Mouse (Mus musculus) lung, postnatal 0 days (tissue): Measurements from ENCODE around the gene Ciz1. TPM values are rescaled to one million over a fixed set of nuclear protein-coding genes. Genes with fewer than 3 reads are reported as not detected.

Experiments used
- ATAC-seq: fragments of 200-750 bp; cut with Nextera tagmentation; 2 replicates; pipeline ENCODE4 v1.8.0; 2017; ENCODE audit warnings: moderate library complexity
- DNase-seq: peaks from one replicate; pipeline ENCODE4 v3.0.0-alpha.2; 2016; ENCODE audit warnings: low spot score
- H3K27ac ChIP-seq: fragments of 300-500 bp; sonication (generic); 2 replicates; pipeline ENCODE4 v1.5.1; 2014; ENCODE audit warnings: antibody characterized with exemption, mild to moderate bottlenecking, low read length, mixed read lengths
- H3K27me3 ChIP-seq: fragments of 300-500 bp; sonication (generic); replicated peaks from 2 replicates; pipeline ENCODE4 v1.6.1; 2014; ENCODE audit warnings: low read length, mixed read lengths; ENCODE audit not compliant: insufficient read depth
- H3K36me3 ChIP-seq: fragments of 300-500 bp; sonication (generic); 2 replicates; pipeline ENCODE4 v1.6.1; 2014; ENCODE audit warnings: low read length, mixed read lengths; ENCODE audit not compliant: insufficient read depth
- H3K4me1 ChIP-seq: fragments of 300-500 bp; sonication (generic); 2 replicates; pipeline ENCODE4 v1.6.1; 2014; ENCODE audit warnings: antibody characterized with exemption, low read depth, low read length, mixed read lengths; ENCODE audit not compliant: insufficient read depth
- H3K4me2 ChIP-seq: fragments of 300-500 bp; sonication (generic); replicated peaks from 2 replicates; pipeline ENCODE4 v1.6.1; 2014; ENCODE audit warnings: low read depth, mild to moderate bottlenecking, low read length, moderate library complexity, mixed read lengths
- H3K4me3 ChIP-seq: fragments of 300-500 bp; sonication (generic); 2 replicates; pipeline ENCODE4 v1.5.1; 2014; ENCODE audit warnings: low read depth, low read length
- H3K9ac ChIP-seq: fragments of 300-500 bp; sonication (generic); replicated peaks from 2 replicates; pipeline ENCODE4 v1.6.1; 2014; ENCODE audit warnings: low read depth, mild to moderate bottlenecking
- H3K9me3 ChIP-seq: fragments of 300-500 bp; sonication (generic); 2 replicates; pipeline ENCODE4 v1.6.1; 2016; ENCODE audit warnings: low read length, mixed read lengths
- CTCF ChIP-seq: IDR thresholded peaks from 2 replicates; pipeline ENCODE4 v1.5.1; 2016; ENCODE audit warnings: antibody characterized with exemption, mild to moderate bottlenecking
- EP300 ChIP-seq: IDR thresholded peaks from 2 replicates; pipeline ENCODE4 v1.6.1; 2016; ENCODE audit warnings: antibody characterized with exemption, mild to moderate bottlenecking, control low read depth
- whole genome bisulfite sequencing: fragments of 180-500 bp; shearing (Covaris S2); extraction: QIAGEN DNeasy Blood & Tissue Kit; methylation state at CpG from one replicate; pipeline ENCODE4 v1.1.7; 2014; 5-methylcytosine and 5-hydroxymethylcytosine counted together
- polyA plus RNA-seq: library from polyadenylated mRNA; unstranded; fragments of >200 nt; fragmentation: Nextera tagmentation; extraction: Ambion mirVana; gene quantifications from 2 replicates; pipeline ENCODE4 v1.2.1, GENCODE M21; 2015

The Ciz1 gene
- 20.1 and 20.4 TPM in 2 replicates for polyA plus RNA-seq

GRCm38 (mm10) chr2:32352151-32353006 lies at the start of gene Ciz1:
Ciz1 (plus strand) TSS chr2:32352327.
- ATAC-seq (peak; percentile 20; the same call in 1 of the 2 replicates), DNase-seq (peak; percentile 31)
- H3K36me3 ChIP-seq, result no peaks in the 10 kb centered on the region
- H3K9ac ChIP-seq, result peak within 1 kb of the TSS; percentile 27; the same call in 1 of the 2 replicates
- H3K9me3 ChIP-seq, result no peaks in the 10 kb centered on the region
- H3K4me2 ChIP-seq, result peak within 1 kb of the TSS; percentile 85
- no peaks in the 10 kb centered on the region for H3K4me1 ChIP-seq
- 0 out of 2 replicates have a peak, but pooled peaks cover 4% of the 10 kb centered on the region for H3K27me3 ChIP-seq
- WGBS, result 3% methylated on average over 23 of the region's 52 CpGs
- peak within 1 kb of the TSS; percentile 52 for H3K4me3 ChIP-seq
- TF ChIP-seq EP300 (no peak), CTCF (no peak)
- H3K27ac ChIP-seq, result no peak within 1 kb of the TSS

DNA sequence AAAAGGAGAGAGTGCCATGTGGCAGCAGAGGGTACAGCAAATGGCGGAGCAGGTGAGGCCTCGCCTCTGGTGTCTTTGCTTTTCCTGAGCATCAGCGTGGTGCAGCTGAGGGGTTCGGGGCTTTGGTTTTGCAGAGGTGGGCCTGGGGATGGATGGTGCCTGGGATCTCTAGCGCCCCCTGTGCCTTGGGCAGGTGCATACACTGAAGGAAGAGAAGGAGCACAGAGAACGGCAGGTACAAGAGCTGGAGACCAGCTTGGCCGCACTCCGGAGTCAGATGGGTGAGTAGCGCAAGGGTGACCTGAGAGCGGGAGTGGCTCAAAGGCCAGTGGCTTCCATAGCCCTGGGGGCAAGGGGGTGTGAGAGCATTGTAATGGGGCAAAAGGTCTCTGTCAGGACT lies 49.2 kb upstream of the Ciz1 start:
- no peaks in the 10 kb centered on the region for H3K9me3 ChIP-seq
- no peak overlapping the region for H3K4me2 ChIP-seq
- no peaks in the 10 kb centered on the region for H3K27me3 ChIP-seq
- no peaks in the 10 kb centered on the region for H3K4me1 ChIP-seq
- no peak overlapping the region for H3K4me3 ChIP-seq
- H3K36me3 ChIP-seq, result peaks cover 72% of the 10 kb centered on the region
- ATAC-seq (no peak), DNase-seq (no peak)
- TF ChIP-seq EP300 (no peak), CTCF (peak; percentile 43)
- no peak overlapping the region for H3K27ac ChIP-seq
- H3K9ac ChIP-seq, result no peak overlapping the region
- 92% methylated on average over 10 of the region's 10 CpGs for WGBS

DNA sequence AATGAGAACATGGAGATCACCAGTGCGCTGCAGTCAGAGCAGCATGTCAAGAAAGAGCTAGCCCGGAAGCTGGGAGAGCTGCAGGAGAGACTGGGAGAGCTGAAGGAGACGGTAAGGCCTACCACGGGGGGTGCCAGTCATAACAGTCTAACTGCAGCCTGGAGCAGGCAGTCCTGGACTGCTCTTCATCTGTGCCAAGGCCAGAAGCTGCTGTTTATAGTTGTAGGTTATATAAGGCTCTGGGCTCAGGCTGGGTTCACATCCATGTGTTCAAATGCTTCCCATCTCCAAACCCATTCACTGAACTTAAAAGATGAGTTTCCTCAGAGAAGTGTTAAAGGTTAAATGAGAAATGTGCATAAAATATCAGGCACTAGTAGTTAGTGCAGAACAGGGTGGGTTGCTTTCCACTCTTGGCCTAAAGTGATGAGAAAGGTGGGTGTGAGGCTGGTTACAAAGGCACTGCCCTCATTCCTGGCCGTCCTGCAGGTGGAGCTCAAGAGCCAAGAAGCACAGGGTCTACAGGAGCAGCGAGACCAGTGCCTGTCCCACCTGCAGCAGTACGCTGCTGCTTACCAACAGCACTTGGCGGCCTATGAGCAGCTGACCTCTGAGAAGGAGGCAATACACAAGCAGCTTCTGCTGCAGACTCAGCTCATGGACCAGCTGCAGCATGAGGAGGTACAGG lies 47.8 kb upstream of the Ciz1 start:
- Histone ChIP-seq H3K9me3 (no peaks in the 10 kb centered on the region), H3K4me3 (no peak overlapping the region), H3K27ac (no peak overlapping the region), H3K9ac (no peak overlapping the region), H3K36me3 (peaks cover 60% of the 10 kb centered on the region), H3K27me3 (no peaks in the 10 kb centered on the region), H3K4me2 (no peak overlapping the region), H3K4me1 (no peaks in the 10 kb centered on the region)
- ATAC-seq (peak; percentile 68), DNase-seq (no peak)
- TF ChIP-seq EP300, result no peak
- peak; percentile 86 for TF ChIP-seq CTCF
- 56% methylated on average over 8 of the region's 8 CpGs for WGBS

DNA sequence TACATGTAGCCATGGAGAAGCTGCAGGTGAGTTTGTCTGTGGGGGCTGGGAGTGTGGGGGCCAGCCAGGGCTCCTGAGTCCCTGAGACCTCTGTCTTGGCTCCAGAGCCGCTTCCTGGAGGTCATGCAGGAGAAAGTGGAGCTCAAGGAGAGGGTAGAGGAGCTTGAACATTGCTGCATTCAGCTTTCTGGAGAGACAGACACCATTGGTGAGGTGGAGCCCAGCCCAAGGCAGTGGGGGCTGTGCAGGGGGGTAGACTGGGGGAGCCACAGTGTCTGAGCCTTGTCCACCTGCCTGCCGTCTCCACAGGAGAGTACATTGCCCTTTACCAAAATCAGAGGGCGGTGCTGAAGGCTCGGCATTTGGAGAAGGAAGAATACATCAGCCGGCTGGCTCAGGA lies 46.5 kb upstream of the Ciz1 start:
- H3K4me1 ChIP-seq, result no peaks in the 10 kb centered on the region
- no peak overlapping the region for H3K9ac ChIP-seq
- no peak overlapping the region for H3K4me2 ChIP-seq
- ATAC-seq, result no peak
- no peak overlapping the region for H3K27ac ChIP-seq
- no peaks in the 10 kb centered on the region for H3K27me3 ChIP-seq
- WGBS, result 94% methylated on average over 5 of the region's 5 CpGs
- peaks cover 54% of the 10 kb centered on the region for H3K36me3 ChIP-seq
- no peak for DNase-seq
- H3K9me3 ChIP-seq, result no peaks in the 10 kb centered on the region
- TF ChIP-seq CTCF (no peak), EP300 (no peak)
- no peak overlapping the region for H3K4me3 ChIP-seq

GRCm38 (mm10) chr2:32306176-32306575 lies 46.0 kb upstream of the Ciz1 start:
- Histone ChIP-seq H3K27me3 (no peaks in the 10 kb centered on the region), H3K9ac (no peak overlapping the region), H3K9me3 (no peaks in the 10 kb centered on the region), H3K27ac (no peak overlapping the region), H3K36me3 (peaks cover 50% of the 10 kb centered on the region), H3K4me1 (no peaks in the 10 kb centered on the region), H3K4me3 (no peak overlapping the region), H3K4me2 (no peak overlapping the region)
- DNase-seq (no peak), ATAC-seq (no peak)
- WGBS, result 87% methylated on average over 9 of the region's 9 CpGs
- TF ChIP-seq EP300, result no peak
- TF ChIP-seq CTCF, result no peak

DNA sequence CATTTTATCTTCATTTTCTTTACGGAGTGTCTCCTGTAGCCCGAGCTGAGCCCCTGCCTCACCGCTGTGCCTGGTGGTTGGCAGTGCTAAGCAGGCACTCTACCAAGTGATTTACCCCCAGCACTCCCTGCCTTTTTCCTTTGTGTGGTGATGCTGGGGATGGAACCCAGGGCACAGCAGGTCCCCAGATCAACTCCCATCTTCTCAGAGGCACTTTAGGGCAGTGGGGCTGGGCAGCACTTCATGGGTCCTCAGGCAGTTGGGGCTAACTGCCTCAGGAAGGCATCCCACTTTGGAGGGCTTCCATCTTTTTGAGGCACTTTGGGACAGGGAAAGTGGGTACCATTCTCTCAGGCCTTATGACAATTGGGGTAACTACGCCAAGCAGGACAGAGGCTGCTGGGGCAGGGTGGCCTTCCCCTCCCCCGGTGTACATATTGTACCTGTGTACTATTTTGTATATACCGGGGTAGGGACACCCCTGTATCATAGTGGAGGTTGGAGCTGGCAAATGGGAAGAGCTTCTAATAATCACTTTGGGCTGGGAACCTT lies 44.8 kb upstream of the Ciz1 start:
- DNase-seq (no peak), ATAC-seq (no peak)
- no peak overlapping the region for H3K9ac ChIP-seq
- H3K4me3 ChIP-seq, result no peak overlapping the region
- no peak for TF ChIP-seq CTCF
- no peak for TF ChIP-seq EP300
- no peak overlapping the region for H3K27ac ChIP-seq
- WGBS, result 89% methylated on average over 6 of the region's 6 CpGs
- no peak overlapping the region for H3K4me2 ChIP-seq
- H3K36me3 ChIP-seq, result peaks cover 41% of the 10 kb centered on the region
- no peaks in the 10 kb centered on the region for H3K9me3 ChIP-seq
- no peaks in the 10 kb centered on the region for H3K27me3 ChIP-seq
- H3K4me1 ChIP-seq, result peaks cover 5% of the 10 kb centered on the region
